Mouse (Mus musculus): ENCODE results near the gene Rab3ip. TPM values are rescaled to one million over a fixed set of nuclear protein-coding genes. Genes with fewer than 3 reads are reported as not detected.

Gene Rab3ip
- polyA plus RNA-seq, 1 experiment from 2014 or later: 141 TPM

Other genes starting within 250 kb of the Rab3ip start
- gene Myrfl, start 53.9 kb downstream of the Rab3ip start, polyA plus RNA-seq (2015; fragmentation: Nextera tagmentation; extraction: Ambion mirVana): 0.05 and 0.06 TPM in 2 replicates
- gene Gm10271, start 21.8 kb upstream of the Rab3ip start, polyA plus RNA-seq (2015; fragmentation: Nextera tagmentation; extraction: Ambion mirVana): not detected in 2 replicates
- gene Best3, start 35.5 kb upstream of the Rab3ip start, polyA plus RNA-seq (2015; fragmentation: Nextera tagmentation; extraction: Ambion mirVana): 0.18 and 0.32 TPM in 2 replicates
- gene Lrrc10, start 94.6 kb upstream of the Rab3ip start, polyA plus RNA-seq (2015; fragmentation: Nextera tagmentation; extraction: Ambion mirVana): not detected in 2 replicates
- 266 and 271 TPM in 2 replicates for gene Cct2, start 113.0 kb upstream of the Rab3ip start, polyA plus RNA-seq (2015; fragmentation: Nextera tagmentation; extraction: Ambion mirVana)
- gene Frs2, start 197.8 kb upstream of the Rab3ip start, polyA plus RNA-seq (2015; fragmentation: Nextera tagmentation; extraction: Ambion mirVana): 18.0 and 19.7 TPM in 2 replicates

Data from kidney, embryonic 16.5 days (tissue).